Mouse (Mus musculus): ENCODE results near the gene Mtcl1. TPM values are rescaled to one million over a fixed set of nuclear protein-coding genes. Genes with fewer than 3 reads are reported as not detected.
A peak's percentile ranks its signal among the peaks of the same experiment; 100 is the strongest.

Gene Mtcl1
- total and polyA plus RNA-seq, 2 experiments from 2014 or later: 0.57 to 5.6 TPM

DNA sequence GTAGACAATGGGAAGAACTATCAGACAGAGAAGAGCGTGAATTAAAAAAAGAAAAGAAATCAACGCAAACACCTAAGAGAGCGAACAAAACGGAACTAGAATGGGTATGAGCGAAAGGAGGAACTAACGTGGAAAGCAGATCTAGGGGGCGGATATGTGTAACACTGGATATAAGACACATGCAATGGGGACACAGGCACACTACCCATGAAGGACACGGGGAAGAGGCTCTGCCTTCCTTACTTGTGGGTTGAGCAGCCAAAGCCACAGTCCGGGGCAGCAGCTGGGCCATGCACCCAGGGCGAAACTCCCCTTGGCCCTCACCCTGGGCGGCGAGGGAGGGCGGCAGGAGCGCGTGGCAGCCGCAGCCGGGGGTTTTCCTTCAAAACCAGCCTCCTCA is 71.4 kb downstream of the Mtcl1 start:
- DNase-seq (ENCODE audit: low spot score) (no peak), ATAC-seq (ENCODE audit: insufficient read depth, low read depth) (no peak)
- no peaks in the 10 kb centered on the region for H3K9me3 ChIP-seq (replicated peaks; ENCODE audit: control insufficient read depth, low read length)
- no peak overlapping the region for H3K9ac ChIP-seq (replicated peaks; ENCODE audit: low read depth, low read length)
- H3K4me2 ChIP-seq (ENCODE audit: low read depth, low read length): no peak overlapping the region
- no peak for TF ChIP-seq CTCF (IDR thresholded peaks at IDR 0.05; ENCODE audit: low read depth)
- no peak for TF ChIP-seq EP300 (IDR thresholded peaks at IDR 0.05; ENCODE audit: low read depth)
- no peaks in the 10 kb centered on the region for H3K27me3 ChIP-seq (ENCODE audit: control insufficient read depth, insufficient read depth, low read length)
- H3K4me3 ChIP-seq (ENCODE audit: low read depth, low read length): no peak overlapping the region
- H3K36me3 ChIP-seq (replicated peaks; ENCODE audit: control insufficient read depth, insufficient read depth, low read length): no peaks in the 10 kb centered on the region
- WGBS: 82% methylated on average over 17 of the region's 17 CpGs
- H3K4me1 ChIP-seq (ENCODE audit: control insufficient read depth, insufficient read depth): no peaks in the 10 kb centered on the region; the same call in 1 of the 2 replicates
- H3K27ac ChIP-seq (ENCODE audit: low read depth): no peak overlapping the region

DNA sequence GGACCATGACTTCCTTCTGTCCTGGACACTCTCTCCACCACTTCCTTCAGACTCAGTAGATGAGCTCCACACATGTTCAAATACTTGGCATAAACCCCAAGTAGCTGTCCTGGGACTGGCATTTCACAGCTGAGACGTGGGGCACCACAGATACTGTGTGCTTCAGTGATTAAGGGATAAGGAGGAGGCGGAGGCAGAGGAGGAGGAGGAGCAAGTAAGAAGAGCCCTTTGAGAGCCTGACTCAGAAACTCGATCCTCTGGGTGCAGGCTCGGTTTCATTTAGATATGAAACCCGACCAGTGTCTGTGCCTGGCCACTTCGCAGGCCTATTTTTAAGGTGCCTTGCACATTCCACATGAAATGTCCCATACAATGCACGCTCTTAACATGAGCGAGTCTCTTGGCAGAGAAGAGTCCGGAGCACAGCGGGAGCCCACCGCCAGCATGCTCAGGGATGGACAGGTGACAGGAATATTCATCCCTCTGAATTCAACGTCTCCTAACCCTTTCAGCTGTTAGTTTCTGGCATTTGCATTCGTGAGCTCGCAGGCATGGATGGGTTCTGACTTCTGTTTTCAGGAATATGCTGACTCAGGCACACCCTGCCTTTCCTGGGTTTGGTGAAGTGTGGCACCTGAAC is 74.8 kb downstream of the Mtcl1 start:
- Histone ChIP-seq H3K4me2 (ENCODE audit: low read depth, low read length) (peak overlapping the region; percentile 40), H3K27ac (ENCODE audit: low read depth) (no peak overlapping the region), H3K4me3 (ENCODE audit: low read depth, low read length) (no peak overlapping the region), H3K4me1 (ENCODE audit: control insufficient read depth, insufficient read depth) (no peaks in the 10 kb centered on the region; the same call in 1 of the 2 replicates), H3K9me3 (replicated peaks; ENCODE audit: control insufficient read depth, low read length) (no peaks in the 10 kb centered on the region), H3K9ac (replicated peaks; ENCODE audit: low read depth, low read length) (no peak overlapping the region), H3K36me3 (replicated peaks; ENCODE audit: control insufficient read depth, insufficient read depth, low read length) (no peaks in the 10 kb centered on the region), H3K27me3 (ENCODE audit: control insufficient read depth, insufficient read depth, low read length) (no peaks in the 10 kb centered on the region)
- DNase-seq (ENCODE audit: low spot score) (no peak), ATAC-seq (ENCODE audit: insufficient read depth, low read depth) (no peak)
- WGBS: 33% methylated on average over 14 of the region's 14 CpGs
- TF ChIP-seq EP300 (IDR thresholded peaks at IDR 0.05; ENCODE audit: low read depth) (no peak), CTCF (IDR thresholded peaks at IDR 0.05; ENCODE audit: low read depth) (no peak)

DNA sequence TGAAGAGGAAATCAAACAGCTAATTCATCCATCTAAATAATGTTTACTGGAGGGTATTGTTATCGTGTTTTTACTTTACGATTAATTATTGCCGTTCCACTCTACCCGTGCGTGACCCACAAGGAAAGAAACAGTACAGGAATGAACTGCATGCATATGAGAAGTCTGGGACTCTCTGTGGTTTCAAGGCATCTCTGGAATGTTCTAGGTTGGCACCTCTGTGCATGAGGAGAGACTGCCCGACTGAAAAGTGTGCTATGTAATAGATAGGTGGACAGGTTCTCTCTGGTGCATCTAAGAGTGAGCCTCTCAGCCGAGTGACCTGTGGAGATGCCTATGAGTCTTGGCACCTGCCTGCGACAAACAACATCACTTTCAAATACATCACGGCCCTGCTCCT is 78.7 kb downstream of the Mtcl1 start:
- Histone ChIP-seq H3K4me1 (ENCODE audit: control insufficient read depth, insufficient read depth) (no peaks in the 10 kb centered on the region; the same call in 1 of the 2 replicates), H3K27me3 (ENCODE audit: control insufficient read depth, insufficient read depth, low read length) (no peaks in the 10 kb centered on the region), H3K4me2 (ENCODE audit: low read depth, low read length) (no peak overlapping the region), H3K36me3 (replicated peaks; ENCODE audit: control insufficient read depth, insufficient read depth, low read length) (no peaks in the 10 kb centered on the region), H3K27ac (ENCODE audit: low read depth) (no peak overlapping the region), H3K9ac (replicated peaks; ENCODE audit: low read depth, low read length) (no peak overlapping the region), H3K9me3 (replicated peaks; ENCODE audit: control insufficient read depth, low read length) (no peaks in the 10 kb centered on the region), H3K4me3 (ENCODE audit: low read depth, low read length) (no peak overlapping the region)
- no peak for TF ChIP-seq CTCF (IDR thresholded peaks at IDR 0.05; ENCODE audit: low read depth)
- WGBS: 75% methylated on average over 9 of the region's 9 CpGs
- no peak for DNase-seq (ENCODE audit: low spot score)
- no peak for ATAC-seq (ENCODE audit: insufficient read depth, low read depth)

DNA sequence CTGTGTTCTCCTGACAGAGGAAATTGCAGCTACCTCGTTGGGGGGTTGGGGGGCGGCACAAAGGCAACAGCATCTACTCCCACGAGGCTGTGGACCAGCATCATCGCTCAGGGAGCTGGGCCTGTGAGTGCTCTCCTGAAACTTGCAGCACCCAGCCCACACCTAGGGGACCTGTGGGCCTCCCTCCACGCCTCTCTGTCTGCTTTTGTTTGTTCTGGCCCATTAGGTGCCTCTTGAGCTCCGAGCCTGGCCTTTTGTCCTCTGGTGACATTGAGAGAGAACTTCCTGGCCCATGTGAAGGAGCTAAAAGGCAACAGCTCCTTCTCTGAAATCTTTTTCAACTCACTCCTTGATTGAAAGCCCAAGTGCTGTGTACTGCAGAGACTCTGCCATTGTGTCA is 79.8 kb downstream of the Mtcl1 start:
- no peaks in the 10 kb centered on the region for H3K27me3 ChIP-seq (ENCODE audit: control insufficient read depth, insufficient read depth, low read length)
- H3K9me3 ChIP-seq (replicated peaks; ENCODE audit: control insufficient read depth, low read length): no peaks in the 10 kb centered on the region
- DNase-seq (ENCODE audit: low spot score): no peak
- no peaks in the 10 kb centered on the region for H3K4me1 ChIP-seq (ENCODE audit: control insufficient read depth, insufficient read depth)
- WGBS: 62% methylated on average over 6 of the region's 6 CpGs
- no peak overlapping the region for H3K4me3 ChIP-seq (ENCODE audit: low read depth, low read length)
- no peak for ATAC-seq (ENCODE audit: insufficient read depth, low read depth)
- TF ChIP-seq CTCF (IDR thresholded peaks at IDR 0.05; ENCODE audit: low read depth): no peak
- TF ChIP-seq EP300 (IDR thresholded peaks at IDR 0.05; ENCODE audit: low read depth): no peak
- H3K27ac ChIP-seq (ENCODE audit: low read depth): no peak overlapping the region
- no peak overlapping the region for H3K4me2 ChIP-seq (ENCODE audit: low read depth, low read length)
- no peak overlapping the region for H3K9ac ChIP-seq (replicated peaks; ENCODE audit: low read depth, low read length)
- H3K36me3 ChIP-seq (replicated peaks; ENCODE audit: control insufficient read depth, insufficient read depth, low read length): no peaks in the 10 kb centered on the region

DNA sequence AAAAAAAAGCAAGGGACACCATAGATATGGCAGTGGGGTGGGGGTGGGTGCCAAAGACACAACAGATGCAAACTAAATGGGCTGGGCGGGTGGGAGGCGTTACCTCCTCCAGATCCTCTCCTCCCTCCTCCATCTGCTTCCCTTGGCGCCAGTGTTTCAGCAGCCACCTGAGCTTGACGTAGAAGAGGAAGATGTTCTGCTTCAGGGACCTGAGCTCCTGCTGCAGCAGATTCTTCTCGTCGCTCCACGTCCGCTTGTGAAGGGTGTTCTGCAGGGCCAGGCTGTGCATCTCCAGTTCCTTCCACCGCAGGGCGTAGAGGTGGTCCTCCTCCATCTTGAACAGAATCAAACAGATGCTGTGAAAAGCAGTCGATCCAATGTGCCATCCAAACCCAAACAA is 81.4 kb downstream of the Mtcl1 start:
- Histone ChIP-seq H3K9me3 (replicated peaks; ENCODE audit: control insufficient read depth, low read length) (no peaks in the 10 kb centered on the region), H3K4me1 (ENCODE audit: control insufficient read depth, insufficient read depth) (no peaks in the 10 kb centered on the region), H3K27me3 (ENCODE audit: control insufficient read depth, insufficient read depth, low read length) (no peaks in the 10 kb centered on the region), H3K36me3 (replicated peaks; ENCODE audit: control insufficient read depth, insufficient read depth, low read length) (no peaks in the 10 kb centered on the region), H3K9ac (replicated peaks; ENCODE audit: low read depth, low read length) (no peak overlapping the region), H3K4me2 (ENCODE audit: low read depth, low read length) (no peak overlapping the region), H3K4me3 (ENCODE audit: low read depth, low read length) (no peak overlapping the region), H3K27ac (ENCODE audit: low read depth) (no peak overlapping the region)
- WGBS: 89% methylated on average over 11 of the region's 11 CpGs
- TF ChIP-seq CTCF (IDR thresholded peaks at IDR 0.05; ENCODE audit: low read depth) (no peak), EP300 (IDR thresholded peaks at IDR 0.05; ENCODE audit: low read depth) (no peak)
- DNase-seq (ENCODE audit: low spot score): no peak
- no peak for ATAC-seq (ENCODE audit: insufficient read depth, low read depth)

DNA sequence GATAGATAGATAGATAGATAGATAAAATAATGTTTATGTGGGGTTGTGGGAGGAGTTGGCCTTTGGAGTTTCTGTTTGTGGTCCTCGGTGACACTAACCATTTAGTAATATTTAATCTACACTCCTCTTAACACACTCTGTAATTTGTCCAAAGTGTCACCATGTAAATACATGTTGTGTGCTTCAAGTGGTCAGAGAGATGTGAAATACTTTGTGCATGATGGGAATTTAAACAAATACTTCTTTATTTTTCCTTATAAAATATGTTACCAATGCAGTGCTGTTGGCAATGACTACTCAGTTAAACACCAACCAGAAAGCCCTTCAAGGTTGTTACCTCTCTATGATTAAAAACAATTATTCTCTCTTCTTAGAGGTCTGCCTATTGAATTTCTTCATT is 83.9 kb downstream of the Mtcl1 start:
- TF ChIP-seq CTCF (IDR thresholded peaks at IDR 0.05; ENCODE audit: low read depth) (no peak), EP300 (IDR thresholded peaks at IDR 0.05; ENCODE audit: low read depth) (no peak)
- no peak overlapping the region for H3K9ac ChIP-seq (replicated peaks; ENCODE audit: low read depth, low read length)
- H3K27me3 ChIP-seq (ENCODE audit: control insufficient read depth, insufficient read depth, low read length): no peaks in the 10 kb centered on the region
- DNase-seq (ENCODE audit: low spot score) (no peak), ATAC-seq (ENCODE audit: insufficient read depth, low read depth) (no peak)
- no peak overlapping the region for H3K4me2 ChIP-seq (ENCODE audit: low read depth, low read length)
- no peak overlapping the region for H3K4me3 ChIP-seq (ENCODE audit: low read depth, low read length)
- WGBS: 77% methylated on average over 1 of the region's 1 CpGs
- no peaks in the 10 kb centered on the region for H3K4me1 ChIP-seq (ENCODE audit: control insufficient read depth, insufficient read depth)
- no peaks in the 10 kb centered on the region for H3K36me3 ChIP-seq (replicated peaks; ENCODE audit: control insufficient read depth, insufficient read depth, low read length)
- no peaks in the 10 kb centered on the region for H3K9me3 ChIP-seq (replicated peaks; ENCODE audit: control insufficient read depth, low read length)
- H3K27ac ChIP-seq (ENCODE audit: low read depth): no peak overlapping the region

Measured in heart, postnatal 0 days (tissue).